Mouse (Mus musculus) bone marrow, adult 2 months (tissue): ENCODE data around the gene Klhl30.

Experiments
- CTCF ChIP-seq: fragments of 200-500 bp; IDR thresholded peaks from 2 replicates; pipeline ENCODE4 v1.5.1; 2011; ENCODE audit warnings: low read length, control low read depth; ENCODE audit not compliant: control insufficient read depth, insufficient read depth
- POLR2A ChIP-seq: fragments of 200-500 bp; IDR thresholded peaks from 2 replicates; pipeline ENCODE4 v1.6.1; 2011; ENCODE audit warnings: low read depth, mild to moderate bottlenecking, control low read depth, low read length, borderline replicate concordance; ENCODE audit not compliant: control insufficient read depth

DNA sequence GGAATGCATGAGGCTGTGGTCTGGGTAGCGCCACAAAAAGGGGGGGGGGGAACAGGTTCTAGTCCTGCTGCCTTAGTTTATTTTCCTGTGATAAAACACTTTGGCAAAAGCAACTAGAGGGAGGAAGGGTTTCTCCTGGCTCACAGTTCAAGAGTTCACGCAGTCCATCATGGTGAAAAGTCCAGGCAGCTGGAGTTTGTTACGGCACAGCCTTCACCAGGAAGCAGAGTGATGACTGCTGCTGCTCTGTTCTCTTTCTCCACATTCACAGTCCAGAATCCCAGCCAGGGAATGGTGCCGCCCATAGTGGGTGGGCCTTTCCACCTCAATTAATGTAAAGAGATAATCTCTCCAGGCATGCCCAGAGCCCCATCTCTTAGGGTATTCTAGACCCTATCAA is 38.5 kb upstream of the Klhl30 start:
- no peak for TF ChIP-seq CTCF
- TF ChIP-seq POLR2A, result no peak
